Mouse (Mus musculus) stomach, embryonic 16.5 days (tissue): ENCODE measurements at regions not wholly inside any gene's neighbourhood (a gene's known extent, or its start where the extent isn't known, plus 50 kb on each side); places are given as distances from the start of the nearest gene placed in this dataset.

ENCODE experiments used
- ATAC-seq: fragments of 200-750 bp; cut with Nextera tagmentation; 2 replicates; pipeline ENCODE4 v1.8.0; 2017; ENCODE audit warnings: moderate number of reproducible peaks, moderate TSS enrichment; ENCODE audit not compliant: insufficient read depth, low FRiP score
- H3K27ac ChIP-seq: fragments of 300-500 bp; sonication (generic); 2 replicates; pipeline ENCODE4 v1.5.1; 2014; ENCODE audit warnings: low read length
- H3K27me3 ChIP-seq: fragments of 300-500 bp; sonication (generic); 2 replicates; pipeline ENCODE4 v1.6.1; 2014; ENCODE audit warnings: low read length, control low read depth, mixed read lengths; ENCODE audit not compliant: control insufficient read depth, insufficient read depth
- H3K36me3 ChIP-seq: fragments of 300-500 bp; sonication (generic); 2 replicates; pipeline ENCODE4 v1.6.1; 2014; ENCODE audit warnings: low read length; ENCODE audit not compliant: control insufficient read depth, insufficient read depth
- H3K4me1 ChIP-seq: fragments of 300-500 bp; sonication (generic); 2 replicates; pipeline ENCODE4 v1.6.1; 2014; ENCODE audit warnings: low read length, control low read depth, mixed read lengths; ENCODE audit not compliant: control insufficient read depth, insufficient read depth
- H3K4me2 ChIP-seq: fragments of 300-500 bp; sonication (generic); 2 replicates; pipeline ENCODE4 v1.6.1; 2014; ENCODE audit warnings: low read depth, low read length, mixed read lengths
- H3K4me3 ChIP-seq: fragments of 300-500 bp; sonication (generic); replicated peaks from 2 replicates; pipeline ENCODE4 v1.5.1; 2014; ENCODE audit warnings: mild to moderate bottlenecking, low read length
- H3K9ac ChIP-seq: fragments of 300-500 bp; sonication (generic); 2 replicates; pipeline ENCODE4 v1.6.1; 2014; ENCODE audit warnings: low read length
- H3K9me3 ChIP-seq: fragments of 300-500 bp; sonication (generic); replicated peaks from 2 replicates; pipeline ENCODE4 v1.6.1; 2016; ENCODE audit warnings: low read length, control low read depth; ENCODE audit not compliant: control insufficient read depth
- WGBS: fragments of 180-500 bp; shearing (Covaris S2); extraction: QIAGEN DNeasy Blood & Tissue Kit; methylation state at CpG from one replicate; pipeline ENCODE4 v1.1.7; 2014; 5-methylcytosine and 5-hydroxymethylcytosine counted together

DNA sequence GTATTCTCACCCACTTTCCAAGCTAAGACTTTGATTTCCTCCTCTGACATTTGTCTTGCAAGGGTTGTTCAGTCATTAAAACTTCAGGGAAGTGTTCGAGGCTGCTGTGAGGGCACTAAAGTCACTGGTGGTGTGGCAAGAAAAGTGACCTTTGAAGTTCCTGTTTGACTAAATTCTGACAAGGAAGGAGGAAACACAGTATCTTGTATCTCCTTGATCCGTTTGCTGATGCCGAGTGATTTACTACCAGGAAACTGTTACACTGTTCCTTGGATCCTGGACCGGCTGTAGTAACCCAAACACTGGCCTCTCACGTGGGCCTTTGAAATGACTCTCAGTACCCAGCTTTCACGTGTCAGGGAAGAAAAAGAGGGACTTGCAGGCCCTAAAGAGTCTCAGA lies 53.5 kb upstream of the Ralgapa2 start:
- no peaks in the 10 kb centered on the region for H3K9me3 ChIP-seq
- WGBS = 30% methylated on average over 6 of the region's 6 CpGs
- ATAC-seq = no peak
- peaks cover 8% of the 10 kb centered on the region; the same call in 1 of the 2 replicates for H3K4me1 ChIP-seq
- no peak overlapping the region for H3K27ac ChIP-seq
- no peak overlapping the region for H3K9ac ChIP-seq
- no peak overlapping the region for H3K4me3 ChIP-seq
- H3K4me2 ChIP-seq = no peak overlapping the region
- H3K27me3 ChIP-seq = no peaks in the 10 kb centered on the region
- H3K36me3 ChIP-seq = no peaks in the 10 kb centered on the region

DNA sequence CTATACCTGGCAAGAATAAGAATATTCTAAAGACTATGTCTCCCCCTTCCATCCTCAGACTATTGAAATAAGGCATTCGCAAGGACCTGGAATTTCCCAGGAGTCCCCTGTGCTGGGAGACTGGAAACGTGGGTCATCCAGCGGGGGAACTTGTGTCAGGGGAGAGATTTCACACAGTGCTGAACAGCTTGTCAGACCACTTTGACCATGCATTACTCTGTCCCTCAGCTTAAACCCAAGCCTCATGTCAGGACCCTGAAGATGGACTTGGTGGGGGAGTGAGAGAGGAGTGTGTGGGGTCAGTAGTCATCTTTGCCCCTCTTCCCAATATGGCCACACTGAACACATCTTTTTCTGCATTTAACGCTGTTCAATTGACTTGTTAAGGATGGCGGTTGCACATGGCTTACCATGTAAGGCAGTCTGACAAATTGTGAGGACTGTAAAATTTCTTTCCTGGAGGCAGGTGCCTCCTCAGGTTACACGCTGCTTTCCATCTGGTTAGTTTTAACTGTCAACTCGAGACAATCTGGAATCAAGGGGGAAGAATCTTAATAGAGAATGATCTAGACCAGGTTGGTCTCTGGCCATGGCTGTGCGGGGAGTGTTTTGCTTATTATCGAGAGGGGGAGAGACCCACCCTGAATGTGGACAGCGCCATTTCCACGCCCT lies 56.2 kb upstream of the Ralgapa2 start:
- H3K4me1 ChIP-seq = no peaks in the 10 kb centered on the region
- H3K36me3 ChIP-seq = no peaks in the 10 kb centered on the region
- no peak overlapping the region for H3K4me3 ChIP-seq
- no peak overlapping the region for H3K27ac ChIP-seq
- no peaks in the 10 kb centered on the region for H3K27me3 ChIP-seq
- no peak overlapping the region for H3K9ac ChIP-seq
- H3K4me2 ChIP-seq = no peak overlapping the region
- 63% methylated on average over 11 of the region's 11 CpGs for WGBS
- no peaks in the 10 kb centered on the region for H3K9me3 ChIP-seq
- ATAC-seq = peak; percentile 44; the same call in 1 of the 2 replicates

DNA sequence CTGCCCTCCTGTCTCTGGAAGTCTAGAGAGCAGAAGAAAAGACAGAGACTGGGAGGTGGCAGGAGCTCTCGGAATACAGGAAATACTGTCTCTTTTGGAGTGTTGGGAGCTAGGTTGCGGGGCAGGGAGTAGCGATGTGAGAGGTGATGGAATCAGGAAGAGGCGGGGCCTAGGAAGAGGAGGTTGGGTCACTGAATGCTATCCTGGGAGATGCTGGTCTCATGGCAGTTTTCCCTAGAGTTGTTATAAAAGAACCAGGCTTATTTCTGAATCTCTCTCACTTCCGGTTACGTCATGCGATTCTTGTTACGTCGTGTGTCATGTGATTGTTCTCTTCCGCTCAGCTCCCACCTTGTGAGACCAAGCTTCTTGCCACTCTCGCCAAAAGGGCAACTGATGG lies 58.9 kb upstream of the Ralgapa2 start:
- Histone ChIP-seq H3K9me3 (no peaks in the 10 kb centered on the region), H3K27ac (no peak overlapping the region), H3K9ac (no peak overlapping the region), H3K36me3 (no peaks in the 10 kb centered on the region), H3K4me3 (no peak overlapping the region), H3K27me3 (no peaks in the 10 kb centered on the region), H3K4me2 (no peak overlapping the region), H3K4me1 (no peaks in the 10 kb centered on the region)
- ATAC-seq = no peak
- 90% methylated on average over 11 of the region's 11 CpGs for WGBS

DNA sequence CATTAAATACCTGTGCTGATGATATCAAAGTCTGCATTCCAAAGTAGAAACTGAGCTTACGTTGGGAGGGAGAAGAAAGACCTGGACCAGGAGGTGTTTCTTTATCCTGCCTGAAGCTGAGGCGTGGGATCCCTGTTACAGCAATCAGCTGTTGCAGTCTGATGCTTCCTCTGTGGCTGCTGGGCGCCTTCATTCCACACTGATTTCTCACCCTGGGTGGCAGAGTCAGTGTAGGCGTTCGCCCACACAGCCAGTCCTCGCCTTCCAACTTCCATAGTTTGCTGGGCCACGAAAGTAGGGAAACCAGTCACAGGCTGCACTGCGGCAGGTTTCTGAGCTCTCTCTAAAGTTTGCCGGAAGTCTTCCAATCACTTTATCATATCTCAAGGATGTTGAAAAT lies 59.7 kb upstream of the Ralgapa2 start:
- ATAC-seq = no peak
- Histone ChIP-seq H3K9me3 (no peaks in the 10 kb centered on the region), H3K36me3 (no peaks in the 10 kb centered on the region), H3K4me1 (no peaks in the 10 kb centered on the region), H3K9ac (no peak overlapping the region), H3K4me3 (no peak overlapping the region), H3K4me2 (no peak overlapping the region), H3K27ac (no peak overlapping the region), H3K27me3 (no peaks in the 10 kb centered on the region)
- 88% methylated on average over 9 of the region's 9 CpGs for WGBS

DNA sequence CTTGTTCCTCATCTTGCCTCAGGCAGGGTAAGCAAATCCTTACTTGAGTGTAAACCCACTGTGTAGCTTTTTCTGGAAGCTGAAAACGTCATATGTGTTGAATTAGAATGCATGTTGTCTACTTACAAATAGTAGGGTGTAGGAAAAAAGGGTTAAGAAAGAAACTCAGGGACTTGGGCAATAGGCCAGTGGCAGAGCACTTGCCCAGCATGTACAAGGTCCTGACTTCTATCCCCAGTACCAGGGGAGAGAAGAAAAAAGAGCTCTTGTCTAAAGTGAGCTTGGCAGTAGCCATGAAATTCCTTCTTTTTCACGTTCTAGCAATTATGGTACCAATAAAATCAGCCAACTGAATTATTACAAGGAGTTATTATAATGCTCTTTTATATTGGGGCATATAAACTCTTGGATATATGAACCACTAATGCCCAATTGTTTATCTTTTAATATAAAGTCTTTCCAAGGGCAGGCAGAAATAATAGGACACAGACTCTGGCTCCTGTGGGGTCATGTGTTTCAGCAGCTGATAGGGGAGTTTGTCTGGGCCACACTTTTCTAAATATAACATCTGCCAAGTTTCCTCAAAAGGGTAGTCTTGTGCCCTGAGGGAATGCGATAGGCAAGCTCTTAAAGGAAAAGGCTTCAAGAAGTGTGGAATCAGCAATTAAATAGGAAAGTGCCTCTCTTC lies 63.6 kb upstream of the Ralgapa2 start:
- no peak; the same call in 1 of the 2 replicates for ATAC-seq
- Histone ChIP-seq H3K27me3 (no peaks in the 10 kb centered on the region), H3K27ac (peak overlapping the region; percentile 18; the same call in 1 of the 2 replicates)

DNA sequence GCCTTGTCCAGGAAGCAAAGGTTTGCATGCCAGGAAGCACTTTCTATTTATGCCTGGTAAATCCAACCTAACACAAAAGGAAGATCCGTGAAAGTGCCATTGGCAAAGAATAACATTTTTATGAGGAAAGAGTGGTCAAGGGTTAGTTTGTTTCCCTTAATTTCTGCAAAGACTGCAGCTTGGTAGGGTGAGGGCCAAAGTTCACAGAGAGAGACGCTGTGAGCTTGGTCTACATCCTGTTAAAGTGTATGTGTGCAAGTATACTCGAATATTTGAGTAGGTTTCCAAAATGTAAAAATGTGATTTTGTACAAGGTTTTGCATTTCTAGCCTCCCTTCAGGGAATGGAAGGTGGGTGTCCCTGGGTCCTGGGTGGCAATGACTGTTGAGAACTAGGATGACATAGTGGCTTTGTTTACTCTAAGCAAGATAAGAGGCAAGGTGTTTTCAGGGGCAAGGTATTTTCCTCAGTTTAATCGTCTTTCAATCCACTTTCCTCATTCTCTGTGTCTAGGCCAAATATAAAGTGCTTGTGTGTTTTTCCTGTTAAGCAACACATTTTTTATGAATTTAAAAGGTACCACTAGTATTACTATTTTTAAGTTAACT lies 64.3 kb upstream of the Ralgapa2 start:
- 37% methylated on average over 4 of the region's 4 CpGs for WGBS
- no peak overlapping the region for H3K9ac ChIP-seq
- H3K4me3 ChIP-seq = no peak overlapping the region
- no peak for ATAC-seq
- H3K27ac ChIP-seq = peak overlapping the region; percentile 18; the same call in 1 of the 2 replicates
- no peak overlapping the region for H3K4me2 ChIP-seq
- no peaks in the 10 kb centered on the region for H3K9me3 ChIP-seq
- H3K27me3 ChIP-seq = no peaks in the 10 kb centered on the region
- no peaks in the 10 kb centered on the region for H3K4me1 ChIP-seq
- H3K36me3 ChIP-seq = no peaks in the 10 kb centered on the region

More for the DNA sequence above, 63.6 kb upstream of the Ralgapa2 start:
- Histone ChIP-seq H3K9ac (no peak overlapping the region), H3K36me3 (no peaks in the 10 kb centered on the region), H3K4me3 (no peak overlapping the region), H3K9me3 (no peaks in the 10 kb centered on the region), H3K4me1 (no peaks in the 10 kb centered on the region), H3K4me2 (no peak overlapping the region)
- 54% methylated on average over 3 of the region's 3 CpGs for WGBS

DNA sequence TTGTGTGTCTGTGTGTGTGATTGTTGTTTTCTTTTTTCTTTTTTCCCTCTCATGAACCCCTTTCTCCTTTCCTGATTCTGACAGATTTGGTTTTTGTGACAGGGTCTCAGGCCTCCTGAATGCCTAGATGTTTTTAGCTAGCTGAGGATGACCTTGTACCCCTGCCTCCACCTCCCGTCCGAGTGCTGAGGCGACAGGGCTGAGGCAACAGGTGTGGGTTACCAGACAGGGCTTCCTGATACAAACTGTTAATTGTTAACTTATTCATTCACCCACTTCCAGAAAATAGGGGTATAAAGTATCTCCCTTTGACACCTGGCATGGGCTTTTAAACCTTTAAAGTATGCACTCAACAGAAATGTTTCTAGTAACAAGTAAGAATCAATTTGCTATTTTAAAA lies 65.0 kb upstream of the Ralgapa2 start:
- Histone ChIP-seq H3K4me1 (no peaks in the 10 kb centered on the region), H3K4me2 (no peak overlapping the region), H3K9me3 (no peaks in the 10 kb centered on the region), H3K36me3 (no peaks in the 10 kb centered on the region), H3K27ac (peak overlapping the region; percentile 42; the same call in 1 of the 2 replicates), H3K4me3 (no peak overlapping the region), H3K9ac (no peak overlapping the region), H3K27me3 (no peaks in the 10 kb centered on the region)
- 43% methylated on average over 3 of the region's 3 CpGs for WGBS
- no peak for ATAC-seq

DNA sequence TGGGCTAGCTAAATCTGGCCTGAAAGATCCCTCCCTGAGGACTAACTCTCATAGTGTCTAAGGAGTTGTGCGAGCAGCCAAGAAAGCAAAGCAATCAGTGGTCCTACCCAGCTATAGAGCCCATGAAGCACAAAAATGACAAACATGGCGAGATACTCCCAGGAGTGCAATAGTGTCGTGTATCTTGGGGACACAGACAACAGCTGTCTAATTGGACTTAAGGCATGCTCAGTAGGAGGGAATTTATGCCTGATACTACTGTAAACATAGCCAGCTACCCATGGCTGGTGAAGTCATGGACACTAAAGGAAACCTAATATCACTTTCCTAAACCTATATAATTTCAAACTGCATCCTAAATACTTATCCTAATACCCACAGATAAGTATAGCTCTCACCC lies 69.1 kb upstream of the Ralgapa2 start:
- Histone ChIP-seq H3K4me3 (no peak overlapping the region), H3K36me3 (no peaks in the 10 kb centered on the region), H3K27me3 (no peaks in the 10 kb centered on the region), H3K4me2 (no peak overlapping the region), H3K9ac (no peak overlapping the region), H3K27ac (no peak overlapping the region), H3K4me1 (no peaks in the 10 kb centered on the region), H3K9me3 (no peaks in the 10 kb centered on the region)
- no peak for ATAC-seq
- WGBS = 79% methylated on average over 3 of the region's 3 CpGs

DNA sequence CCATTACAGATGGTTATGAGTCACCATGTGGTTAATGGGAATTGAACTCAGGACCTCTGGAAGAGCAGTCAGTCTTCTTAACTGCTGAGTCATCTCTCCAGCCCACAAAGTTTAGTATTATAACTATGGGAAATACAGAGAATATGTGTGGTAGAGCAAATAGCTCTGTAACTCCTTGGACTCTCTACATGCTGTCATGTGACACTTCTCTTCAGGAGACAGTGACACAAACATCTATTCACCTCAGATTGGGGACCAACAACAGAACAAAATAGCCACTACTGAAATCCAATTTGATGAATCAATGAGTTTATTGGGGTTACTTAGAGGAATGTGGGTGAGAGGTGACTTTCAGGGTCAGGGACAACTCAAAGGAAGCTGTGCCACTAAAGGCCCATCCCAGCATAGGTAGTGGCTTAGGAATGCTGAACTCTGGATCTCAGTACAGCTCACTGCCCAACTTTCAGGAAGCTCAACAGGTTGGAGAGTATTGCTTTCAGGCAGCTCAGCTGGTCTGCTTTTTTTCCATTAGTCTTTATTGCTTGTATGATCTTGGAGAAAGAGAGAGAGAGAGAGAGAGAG lies 71.8 kb upstream of the Ralgapa2 start:
- Histone ChIP-seq H3K9ac (no peak overlapping the region), H3K4me1 (no peaks in the 10 kb centered on the region), H3K4me2 (no peak overlapping the region), H3K9me3 (no peaks in the 10 kb centered on the region), H3K27ac (no peak overlapping the region), H3K27me3 (no peaks in the 10 kb centered on the region), H3K36me3 (no peaks in the 10 kb centered on the region), H3K4me3 (no peak overlapping the region)
- no peak for ATAC-seq
